In the genomic region with DNA sequence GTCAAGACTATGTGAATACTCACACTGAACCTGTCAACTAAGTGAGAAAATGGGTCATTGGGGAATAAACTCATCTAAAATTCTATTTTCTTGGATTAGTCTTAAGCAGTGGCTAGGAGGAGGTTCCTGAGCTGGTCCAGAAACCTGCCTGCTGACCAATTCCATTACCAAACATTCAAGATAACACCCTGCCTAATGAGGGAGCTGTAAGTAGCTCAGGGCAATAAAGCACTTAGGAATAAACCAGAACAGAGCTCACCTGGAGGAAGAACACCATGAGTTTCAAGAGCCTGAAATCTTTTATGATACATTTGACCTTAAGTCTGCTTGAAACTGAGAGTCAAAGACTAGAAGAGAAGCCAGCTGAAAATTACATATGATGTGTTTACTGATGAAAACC, we compare ENCODE assay signal across 24 mouse cellular contexts.
"Had no signal": no experiment of that assay in that cellular context is flagged by ENCODE, and none has a peak within 500 bp of the region (broad histone marks: within the 10 kb centered on the region; RNA-seq: fewer than 3 reads in every experiment).

No protein-coding gene starts in this region.

- ATAC-seq: hindbrain, postnatal 0 days had no signal

- H3K27me3 ChIP-seq: heart, embryonic 13.5 days; heart, embryonic 15.5 days; hindbrain, embryonic 13.5 days; hindbrain, embryonic 15.5 days; limb, embryonic 12.5 days; liver, embryonic 13.5 days; liver, embryonic 15.5 days had no signal

- H3K4me2 ChIP-seq: heart, embryonic 13.5 days; heart, embryonic 15.5 days; hindbrain, embryonic 13.5 days; hindbrain, embryonic 15.5 days; limb, embryonic 12.5 days; liver, embryonic 11.5 days; liver, embryonic 13.5 days; liver, embryonic 15.5 days had no signal

- H3K4me1 ChIP-seq: limb, embryonic 10.5 days had no signal

- H3K9me3 ChIP-seq: heart, embryonic 10.5 days; heart, embryonic 15.5 days; hindbrain, embryonic 13.5 days; hindbrain, embryonic 15.5 days; limb, embryonic 10.5 days; limb, embryonic 12.5 days; liver, embryonic 13.5 days; liver, embryonic 15.5 days had no signal

- H3K36me3 ChIP-seq: heart, embryonic 15.5 days; hindbrain, embryonic 13.5 days; hindbrain, embryonic 15.5 days had no signal

- DNase-seq: gastrocnemius, postnatal 14 days; gastrocnemius, postnatal 36 days; heart, adult 18-20 months; heart, postnatal 14 days; heart, postnatal 36 days; kidney, adult 18-20 months; kidney, adult 8-10 months; kidney, postnatal 10 days; kidney, postnatal 25 days; kidney, postnatal 4 days; liver; liver, embryonic 13.5 days had no signal

- H3K27ac ChIP-seq: heart, embryonic 10.5 days; heart, embryonic 13.5 days; heart, embryonic 15.5 days; hindbrain, embryonic 13.5 days; hindbrain, embryonic 15.5 days; hindbrain, postnatal 0 days; layer of hippocampus, adult 2 months; left cerebral cortex, adult 2 months; limb, embryonic 10.5 days; limb, embryonic 12.5 days; liver, embryonic 13.5 days; liver, embryonic 15.5 days had no signal

- H3K9ac ChIP-seq: heart, embryonic 13.5 days; heart, embryonic 15.5 days; hindbrain, embryonic 13.5 days; hindbrain, embryonic 15.5 days; limb, embryonic 12.5 days; liver, embryonic 13.5 days; liver, embryonic 15.5 days had no signal

- H3K4me3 ChIP-seq: heart, embryonic 10.5 days; heart, embryonic 13.5 days; heart, embryonic 15.5 days; hindbrain, embryonic 13.5 days; hindbrain, embryonic 15.5 days; layer of hippocampus, adult 2 months; left cerebral cortex, adult 2 months; limb, embryonic 10.5 days; limb, embryonic 12.5 days; liver, embryonic 13.5 days; liver, embryonic 15.5 days had no signal
